Mouse (Mus musculus) brain, adult 2 months (tissue): Measurements from ENCODE around the gene Dusp10.

Source experiments
- DNase-seq: peaks from one replicate; pipeline ENCODE4 v3.0.0; 2011; ENCODE audit warnings: low read depth, low spot score

Gene Dusp10

DNA sequence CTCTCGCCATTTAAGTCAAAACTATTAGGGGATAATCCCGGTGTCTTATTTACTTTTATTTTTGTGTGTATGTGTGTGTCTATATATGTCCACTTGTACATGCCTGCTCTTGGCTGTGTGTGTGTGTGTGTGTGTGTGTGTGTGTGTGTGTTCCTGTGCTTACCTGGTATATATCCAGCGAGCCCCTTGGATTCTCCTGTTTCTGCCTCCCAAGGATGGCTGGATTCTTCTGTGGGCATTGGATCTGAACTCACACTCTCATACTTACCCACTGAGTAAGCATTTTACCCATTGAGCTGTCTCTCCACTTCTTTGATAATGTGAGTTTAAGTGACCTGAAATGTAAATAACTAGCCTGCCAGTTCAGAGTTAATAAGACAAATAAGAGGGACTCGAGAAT, 40.6 kb downstream of the Dusp10 start:
- no peak for DNase-seq

DNA sequence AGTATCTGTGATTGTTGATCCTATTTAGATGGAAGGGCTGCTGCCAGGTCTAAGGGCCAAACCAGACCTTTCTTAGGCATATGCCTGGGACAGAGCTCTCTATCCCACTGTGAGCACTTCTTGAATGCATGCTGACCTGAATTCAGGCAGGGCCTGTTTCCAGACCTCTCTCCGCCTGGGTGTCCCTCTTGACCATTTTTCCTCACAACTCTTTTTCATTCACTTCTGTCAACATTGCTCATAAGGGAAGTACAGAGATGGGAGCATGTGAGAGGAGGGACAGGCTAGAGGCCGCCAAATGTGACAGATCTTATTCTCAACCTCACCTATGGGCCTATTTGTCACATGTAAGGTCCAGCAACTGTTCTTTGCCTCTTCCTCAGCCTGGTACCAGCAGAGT, 41.1 kb downstream of the Dusp10 start:
- DNase-seq, result no peak

DNA sequence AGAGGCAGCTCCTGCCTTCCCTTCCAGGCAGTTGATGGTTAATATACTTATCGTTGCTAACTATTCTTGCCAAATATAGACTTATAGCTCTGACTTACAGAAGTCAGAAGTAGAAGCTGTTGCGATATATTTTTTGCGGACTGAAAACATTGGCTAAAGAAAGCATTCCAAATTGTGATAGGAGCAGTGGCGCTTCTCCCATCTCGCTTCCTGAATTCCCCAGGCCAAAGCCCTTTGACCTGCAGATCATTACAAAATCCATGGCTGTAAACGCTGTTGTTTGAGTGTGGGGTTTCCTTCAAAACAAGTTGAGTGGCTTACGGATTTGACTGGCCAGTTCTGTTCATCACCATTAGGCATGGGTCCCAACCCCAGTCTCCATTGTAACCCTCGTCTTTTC, 45.1 kb downstream of the Dusp10 start:
- no peak for DNase-seq

DNA sequence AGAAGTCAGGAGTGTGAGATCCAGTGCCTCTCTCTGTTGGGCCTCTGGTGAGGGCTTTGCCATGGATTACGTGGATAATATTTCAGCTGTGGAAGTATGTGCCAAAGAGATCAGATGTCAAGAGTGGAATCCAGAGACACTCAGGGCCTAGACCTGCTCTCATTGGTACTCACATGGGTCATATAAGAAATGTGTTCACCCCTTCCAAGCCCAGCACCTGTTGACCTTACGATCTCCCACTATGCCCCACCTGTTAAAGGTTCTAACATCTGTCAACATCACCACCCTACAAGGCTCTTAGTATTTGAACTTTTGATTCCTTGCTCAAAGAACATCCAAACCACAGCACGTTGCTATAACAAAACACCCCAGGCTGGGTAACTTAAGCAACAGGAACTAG, 46.7 kb downstream of the Dusp10 start:
- no peak for DNase-seq

DNA sequence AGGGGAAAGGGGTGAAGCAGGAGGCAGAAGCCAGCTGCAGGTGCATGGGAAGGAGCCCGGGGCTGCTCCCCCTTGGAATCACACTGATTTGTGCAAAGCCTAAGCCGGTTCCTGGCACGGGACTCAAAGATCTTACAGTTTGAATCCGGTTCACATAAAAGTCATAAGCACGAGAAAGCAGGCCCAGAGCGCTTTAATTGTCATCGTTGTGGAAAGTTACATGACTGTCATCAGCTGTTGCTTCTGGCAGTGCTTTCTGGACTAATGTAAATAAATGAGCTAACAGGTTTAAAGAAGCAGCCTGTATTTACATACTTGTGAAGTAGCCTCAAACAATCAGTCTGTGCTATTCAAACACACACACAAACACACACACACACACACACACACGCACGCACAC, 47.3 kb downstream of the Dusp10 start:
- no peak for DNase-seq

DNA sequence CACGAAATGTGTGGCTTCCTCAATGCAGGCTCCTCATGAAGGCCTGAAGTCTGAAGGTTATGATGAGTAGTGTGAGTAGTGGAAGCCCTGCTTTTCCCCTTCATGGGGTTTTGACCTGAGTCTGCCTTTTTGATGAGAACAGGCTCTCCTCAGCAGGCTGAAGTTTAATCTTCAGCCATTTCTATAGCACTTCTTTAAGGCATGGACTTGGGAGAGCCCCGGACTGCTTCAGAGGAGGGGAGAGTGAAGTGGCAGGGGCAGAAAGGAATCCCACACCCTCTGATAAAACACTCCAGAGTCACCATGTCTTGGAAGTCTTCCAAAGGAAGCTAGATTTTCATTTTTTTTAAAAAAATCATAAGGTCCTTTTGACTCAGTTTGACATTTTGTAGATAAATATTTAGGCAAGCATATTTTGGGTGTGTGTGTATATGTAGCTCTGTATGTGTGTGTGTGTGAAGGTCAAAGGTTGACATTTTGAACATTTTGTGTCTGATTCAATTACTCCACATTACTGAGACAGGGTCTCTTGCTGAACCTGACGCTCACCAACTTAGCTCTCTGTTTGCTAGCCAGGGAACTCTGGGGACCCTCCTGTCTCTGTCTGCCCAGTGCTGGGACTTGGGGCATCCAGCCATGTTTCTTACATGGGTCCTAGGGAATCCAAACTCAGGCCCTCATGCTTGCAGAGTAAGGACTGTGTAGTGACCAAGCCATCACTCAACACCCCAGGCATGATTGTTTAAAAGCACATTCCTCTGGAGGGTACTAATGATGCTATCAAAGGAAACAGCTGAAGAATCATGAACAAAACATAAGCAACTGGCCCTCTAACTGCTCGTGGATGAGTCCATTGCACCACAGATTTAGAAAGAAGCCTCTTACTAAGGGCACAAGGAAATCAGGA, 48.0 kb downstream of the Dusp10 start:
- DNase-seq, result no peak

DNA sequence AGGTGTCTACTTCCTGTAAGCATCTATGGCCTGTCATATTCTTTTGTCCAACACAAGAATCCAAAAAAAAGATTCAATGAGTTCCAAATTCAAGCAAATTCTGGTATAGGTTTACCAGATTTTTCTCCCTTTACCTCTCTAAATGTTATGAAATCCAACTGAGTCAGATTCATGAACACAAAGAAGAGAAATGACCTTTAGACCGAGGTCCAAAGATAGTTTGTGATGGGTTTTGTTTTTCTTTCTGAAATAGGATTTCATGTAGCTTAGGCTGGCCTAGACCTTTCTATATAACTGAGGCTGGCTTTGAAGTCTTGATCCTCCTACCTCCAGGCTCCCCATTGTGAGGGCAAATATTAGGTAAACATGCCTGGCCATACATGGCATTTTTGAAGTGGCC, 48.8 kb downstream of the Dusp10 start:
- DNase-seq, result no peak

DNA sequence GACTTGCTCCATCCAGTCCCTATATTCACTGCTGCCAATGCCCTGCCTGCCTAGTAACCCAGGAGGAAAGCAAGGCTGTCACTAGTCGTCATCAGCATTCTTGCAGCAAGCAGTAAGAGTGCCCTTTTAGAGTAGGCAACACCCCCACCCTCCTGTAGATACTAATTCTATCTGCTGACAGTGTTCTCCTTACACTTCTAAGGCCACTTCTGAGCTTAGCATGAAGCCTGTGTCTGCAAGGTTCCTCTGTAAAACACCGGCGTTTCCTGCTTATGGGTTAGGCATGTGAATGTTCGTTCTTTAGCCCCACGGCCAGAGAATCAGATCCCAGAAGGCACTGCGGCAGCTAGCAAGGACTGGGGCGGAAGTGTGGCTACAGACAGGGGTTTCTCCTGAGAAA, 51.2 kb downstream of the Dusp10 start:
- no peak for DNase-seq

DNA sequence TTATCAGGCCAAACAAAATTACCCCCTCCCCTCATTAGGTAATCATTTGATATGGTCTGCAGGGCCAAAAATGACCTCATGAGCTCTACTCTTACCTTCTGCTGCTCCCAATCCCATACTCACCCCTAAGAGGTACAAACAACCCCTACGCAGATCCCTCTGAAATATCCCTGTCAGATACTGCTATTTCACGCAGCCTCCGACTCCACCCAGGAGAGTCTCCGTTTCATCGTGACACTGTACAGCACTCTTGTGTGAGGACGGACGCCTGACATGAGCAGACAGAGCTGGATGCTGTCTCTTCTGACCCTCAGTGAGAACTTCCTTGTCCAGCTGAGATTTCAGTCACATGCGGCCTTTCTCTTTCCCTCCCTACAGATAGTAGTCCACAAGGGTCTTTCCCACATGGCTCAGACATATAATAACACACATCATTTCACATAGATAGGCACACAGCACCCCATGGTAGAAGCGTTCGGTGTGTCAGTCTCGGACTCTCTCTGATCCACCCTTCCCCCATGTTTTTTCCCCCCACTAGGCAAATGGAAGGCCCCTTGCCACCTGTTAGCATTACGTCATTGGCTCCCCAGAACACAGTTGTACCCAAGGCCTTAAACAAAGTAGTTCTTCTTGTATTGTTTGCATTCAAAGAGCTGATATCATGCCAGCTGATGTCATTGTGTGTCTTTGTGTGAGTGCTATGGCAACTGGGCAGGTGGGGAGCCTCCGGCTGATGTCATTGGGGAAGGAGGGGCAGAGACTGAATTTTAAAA, 52.7 kb downstream of the Dusp10 start:
- peak; percentile 91 for DNase-seq

DNA sequence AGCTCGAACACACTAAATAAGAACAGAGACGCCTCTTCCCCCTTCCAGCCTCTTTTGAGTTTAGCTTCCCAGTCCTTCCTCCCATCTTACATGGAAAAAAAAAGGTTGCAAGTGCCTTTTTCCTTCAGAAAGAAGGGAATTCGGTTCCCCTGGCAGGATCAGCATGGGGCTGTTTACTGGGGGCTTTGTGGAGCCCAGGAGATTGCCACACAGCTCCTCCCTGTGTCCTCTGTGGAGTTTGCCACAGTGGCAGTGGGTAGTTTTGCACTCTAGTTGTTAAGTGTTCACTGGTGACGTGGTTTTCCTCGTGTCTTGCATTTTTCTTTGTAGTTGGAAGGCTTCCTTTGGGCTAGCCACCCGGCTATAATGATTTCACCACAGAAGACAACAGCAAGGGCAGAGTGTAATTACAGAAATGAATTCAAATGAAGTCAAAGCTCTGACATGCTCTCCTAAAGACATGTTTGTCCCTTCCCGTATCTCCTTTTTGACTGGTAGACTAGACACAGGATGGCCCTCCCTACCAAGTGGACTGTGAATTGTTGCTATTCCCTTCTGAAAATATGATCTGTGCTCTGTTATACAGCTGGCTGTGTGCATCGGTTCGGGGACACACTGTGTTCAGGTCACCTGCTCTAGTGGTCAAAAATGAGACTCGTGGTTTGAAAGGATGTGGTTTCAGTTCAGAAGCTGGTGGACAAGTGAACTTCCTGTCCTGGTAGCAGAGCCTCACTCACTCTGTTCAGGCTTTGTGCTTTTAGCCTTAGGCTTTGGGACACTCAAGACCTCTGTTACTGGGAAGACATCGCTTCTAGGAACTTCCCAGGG, 53.6 kb downstream of the Dusp10 start:
- DNase-seq, result no peak

DNA sequence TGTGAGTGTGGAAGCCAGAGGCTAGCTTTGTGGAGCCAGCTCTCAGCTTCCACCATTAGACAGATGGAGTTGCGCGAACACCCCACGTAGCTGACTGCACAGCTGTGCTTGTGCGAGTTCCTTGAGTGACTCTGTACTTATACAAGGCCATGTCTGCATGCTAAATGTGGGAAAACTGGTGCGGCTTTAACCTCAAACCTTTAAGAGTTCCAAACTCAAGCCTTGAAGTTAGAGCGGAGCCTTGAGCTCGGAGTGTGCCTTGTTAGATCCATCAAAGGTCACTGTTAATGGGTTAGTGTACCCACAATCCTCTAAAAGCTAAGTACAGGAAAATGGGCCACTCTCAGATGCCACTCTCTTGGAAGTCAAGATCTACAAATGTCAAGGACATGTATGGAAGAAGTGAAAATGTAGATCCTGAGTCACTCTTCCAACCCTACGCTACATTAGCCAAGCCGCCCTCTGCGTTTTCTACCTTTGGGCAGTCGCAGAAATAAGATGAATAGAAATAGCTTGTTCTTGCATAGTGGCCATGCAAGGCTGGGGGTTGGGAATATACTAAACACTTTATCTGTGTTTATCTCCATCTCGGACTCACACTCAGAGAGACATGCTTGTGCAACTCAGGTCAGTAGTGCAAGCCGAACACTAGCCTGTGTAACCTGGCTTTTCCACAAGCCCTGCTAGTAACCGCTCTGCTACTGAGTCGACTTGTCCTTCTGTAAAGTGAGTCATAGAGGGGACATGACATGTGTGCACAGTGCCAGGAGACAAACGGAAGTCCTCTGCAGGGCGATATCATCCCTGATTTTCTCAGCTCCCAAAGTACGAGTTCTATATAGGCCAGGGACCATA, 54.8 kb downstream of the Dusp10 start:
- DNase-seq, result no peak

DNA sequence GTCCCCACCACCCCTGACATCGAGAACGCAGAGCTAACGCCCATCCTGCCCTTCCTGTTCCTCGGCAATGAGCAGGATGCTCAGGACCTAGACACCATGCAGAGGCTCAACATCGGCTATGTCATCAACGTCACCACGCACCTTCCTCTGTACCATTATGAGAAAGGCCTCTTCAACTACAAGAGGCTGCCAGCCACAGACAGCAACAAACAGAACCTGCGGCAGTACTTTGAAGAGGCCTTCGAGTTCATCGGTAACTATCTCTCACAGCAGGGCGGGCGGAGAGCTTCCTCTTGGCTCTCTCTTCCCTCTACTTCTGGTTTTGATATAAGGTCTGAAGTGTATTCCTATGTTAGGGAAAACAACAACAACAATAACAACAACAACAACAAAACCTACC, 55.9 kb downstream of the Dusp10 start:
- no peak for DNase-seq

DNA sequence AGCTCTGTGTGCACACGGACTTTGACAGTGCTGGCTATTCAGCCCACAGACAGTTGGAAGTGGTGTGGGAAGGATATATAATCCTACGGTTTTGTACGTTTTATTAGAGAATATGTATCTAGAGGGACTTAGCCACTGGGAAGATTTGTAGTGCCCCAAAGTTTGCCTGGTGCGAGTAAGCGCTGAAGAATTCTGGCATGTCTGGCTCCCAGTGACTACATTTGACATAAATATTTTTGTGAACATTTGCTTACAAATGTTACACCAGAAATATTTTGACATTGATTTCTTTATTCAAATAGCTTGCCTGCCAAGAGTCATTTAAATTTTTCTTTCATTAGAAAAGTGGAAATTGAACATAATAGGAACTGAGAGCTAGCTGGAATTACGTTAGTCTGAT, 63.0 kb downstream of the Dusp10 start:
- no peak for DNase-seq

DNA sequence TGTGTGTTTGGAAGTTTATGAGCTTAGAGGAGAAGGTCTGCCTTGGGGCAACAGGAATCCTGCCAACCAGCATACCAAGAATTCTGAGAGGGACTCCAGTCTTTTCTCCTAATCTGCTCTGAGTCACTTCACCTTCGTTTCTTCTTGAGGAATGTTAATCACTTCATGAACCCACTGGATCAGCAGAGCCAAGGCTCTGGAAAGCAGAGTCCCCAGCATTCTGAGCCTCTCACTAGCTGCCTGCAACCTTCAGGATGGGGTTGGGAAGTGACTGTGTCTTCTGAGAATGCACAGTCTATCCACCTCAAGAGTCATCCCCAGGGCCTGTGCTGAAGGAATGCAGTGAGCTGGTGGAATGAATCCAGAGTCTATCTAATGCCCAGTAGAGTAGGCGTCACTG, 63.7 kb downstream of the Dusp10 start:
- no peak for DNase-seq

DNA sequence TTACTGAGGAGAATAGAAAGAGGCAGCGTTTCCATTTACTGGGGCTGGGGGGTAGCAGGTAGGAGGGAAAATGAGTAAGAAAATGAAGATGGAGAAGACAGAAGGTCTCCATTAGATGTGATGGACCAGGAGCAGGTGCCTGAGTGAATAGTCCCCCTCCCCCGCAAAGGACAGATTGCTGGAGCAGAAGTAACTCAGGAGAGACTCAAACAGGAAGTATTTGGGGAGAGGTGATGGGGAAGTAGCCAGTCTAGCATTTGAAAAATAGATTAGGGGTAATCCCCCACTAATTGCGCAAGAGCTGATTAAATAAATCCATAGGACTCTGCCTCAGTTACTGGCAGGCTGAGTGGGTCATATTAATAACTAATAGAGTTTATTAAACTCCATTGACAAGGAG, 66.2 kb downstream of the Dusp10 start:
- DNase-seq, result no peak

DNA sequence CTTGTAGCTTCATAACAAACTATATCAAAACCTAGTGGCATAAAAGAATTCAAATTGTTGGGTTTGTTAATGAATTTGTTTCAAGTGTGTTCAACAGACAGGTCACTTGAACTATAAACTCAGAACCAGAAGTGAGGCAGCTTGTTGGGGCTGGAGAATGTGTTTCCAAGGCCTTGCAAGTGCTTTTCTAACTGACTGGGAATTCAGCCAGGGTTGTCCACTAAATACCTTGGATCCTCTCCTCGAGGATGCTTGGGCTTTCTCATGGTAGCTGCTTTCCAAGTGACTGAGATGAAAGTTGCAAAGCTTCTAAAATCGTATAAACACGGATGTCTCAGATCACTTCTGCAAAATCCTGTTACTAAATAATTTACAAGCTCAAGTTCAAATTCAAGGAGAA, 69.6 kb downstream of the Dusp10 start:
- no peak for DNase-seq

DNA sequence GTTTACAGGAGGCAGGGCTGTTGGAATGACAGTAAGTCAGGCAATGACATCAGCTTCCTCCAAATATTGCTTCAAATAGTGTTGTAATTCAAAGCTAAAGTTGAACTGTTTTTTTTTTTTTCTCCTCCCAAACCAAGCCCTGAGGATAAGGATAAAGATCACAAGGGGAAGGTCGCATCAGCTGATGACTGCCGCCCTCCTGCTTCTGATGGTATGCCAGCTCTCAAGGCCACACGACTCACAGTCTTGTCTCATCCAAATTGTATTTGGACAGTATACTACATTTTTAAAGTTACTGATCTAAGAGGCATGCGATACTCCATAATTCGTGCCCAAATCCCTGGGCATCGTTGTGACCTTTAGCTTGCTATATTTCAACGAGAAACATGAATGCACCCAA, 70.1 kb downstream of the Dusp10 start:
- DNase-seq, result no peak

DNA sequence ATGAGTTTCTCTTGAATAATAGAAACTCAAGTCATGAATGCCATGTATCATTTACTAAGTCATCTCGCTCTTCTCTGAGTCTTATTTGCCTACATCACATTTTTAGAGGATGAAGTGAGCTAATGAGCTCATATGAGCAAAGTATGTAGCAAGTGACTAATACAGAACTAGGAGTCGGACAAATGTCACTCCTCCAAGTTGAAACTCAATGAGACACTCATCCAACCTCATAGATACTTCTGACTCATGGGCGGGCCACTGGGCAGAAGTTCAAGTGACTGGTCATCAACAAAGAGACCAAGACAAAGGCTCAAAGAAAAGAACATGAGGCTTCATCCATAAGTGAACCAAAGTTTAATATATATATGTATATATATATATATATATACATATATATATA, 71.9 kb downstream of the Dusp10 start:
- no peak for DNase-seq

DNA sequence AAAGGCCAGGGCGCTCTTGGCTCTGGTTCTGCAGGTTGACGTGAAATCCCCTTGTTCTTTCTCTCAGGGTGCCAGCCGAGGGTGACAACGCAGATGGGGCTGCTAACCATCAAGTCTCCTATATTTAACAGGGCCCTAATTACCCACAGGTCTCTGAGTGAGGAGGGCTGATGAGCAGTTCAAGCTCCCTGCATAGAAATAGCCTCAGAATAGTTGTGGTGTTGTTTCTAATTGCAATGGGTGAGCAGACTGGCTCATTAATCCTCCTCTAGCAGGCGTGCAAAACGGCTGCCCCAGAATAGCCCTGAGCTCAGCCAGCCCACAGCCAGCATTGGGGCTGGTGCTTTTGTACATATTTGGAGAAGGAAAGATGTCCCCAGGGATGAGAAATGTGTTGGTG, 77.4 kb downstream of the Dusp10 start:
- peak; percentile 60 for DNase-seq

DNA sequence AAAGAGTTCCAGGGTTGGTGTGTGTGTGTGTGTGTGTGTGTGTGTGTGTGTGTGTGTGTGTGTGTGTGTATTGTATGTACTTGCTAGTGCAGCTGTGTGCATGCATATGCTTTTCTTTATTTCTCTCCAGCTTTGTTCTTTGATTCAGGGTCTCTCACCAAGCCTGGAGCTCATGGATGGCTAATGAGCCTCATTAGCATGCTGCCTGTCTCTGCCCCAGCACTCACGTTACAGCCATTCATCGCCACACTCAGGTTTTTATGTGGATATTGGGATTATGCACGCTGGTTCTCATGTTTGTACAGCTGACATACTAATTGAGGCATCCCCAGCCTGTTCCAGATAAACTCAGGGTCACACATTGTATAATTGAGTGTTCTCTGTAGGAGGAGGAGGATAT, 81.8 kb downstream of the Dusp10 start:
- DNase-seq, result no peak

DNA sequence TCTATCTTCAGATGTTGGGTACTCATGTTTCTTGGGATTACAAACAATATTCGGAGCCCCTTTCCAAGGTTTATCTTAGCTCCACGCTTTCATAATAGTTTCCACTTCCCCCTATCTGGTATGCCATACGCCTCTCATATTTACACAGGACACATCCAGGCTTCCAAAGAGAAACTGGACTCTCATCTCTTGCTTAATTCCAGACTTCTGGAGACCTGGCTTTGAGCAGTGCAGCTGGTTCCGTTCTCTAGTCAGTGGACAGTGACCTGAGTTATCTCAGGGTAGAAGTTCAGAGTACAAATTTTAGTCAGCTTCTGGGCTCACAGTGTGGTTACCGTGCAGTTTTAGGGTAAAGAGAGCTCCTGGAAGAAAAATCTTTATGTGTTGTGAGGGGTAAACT, 87.3 kb downstream of the Dusp10 start:
- no peak for DNase-seq
